Mouse (Mus musculus) WW6 (cell line): Measurements from ENCODE around the gene Erich6.
"Not testable (repeated sequence)": the region's sequence is repeated elsewhere in the genome, so short reads cannot be mapped to it uniquely, and the experiment has no call there.

Experiments used
- DNase-seq: peaks from one replicate; pipeline ENCODE4 v3.0.0-alpha.2; 2013; ENCODE audit warnings: low read depth, low spot score

Erich6 gene

DNA sequence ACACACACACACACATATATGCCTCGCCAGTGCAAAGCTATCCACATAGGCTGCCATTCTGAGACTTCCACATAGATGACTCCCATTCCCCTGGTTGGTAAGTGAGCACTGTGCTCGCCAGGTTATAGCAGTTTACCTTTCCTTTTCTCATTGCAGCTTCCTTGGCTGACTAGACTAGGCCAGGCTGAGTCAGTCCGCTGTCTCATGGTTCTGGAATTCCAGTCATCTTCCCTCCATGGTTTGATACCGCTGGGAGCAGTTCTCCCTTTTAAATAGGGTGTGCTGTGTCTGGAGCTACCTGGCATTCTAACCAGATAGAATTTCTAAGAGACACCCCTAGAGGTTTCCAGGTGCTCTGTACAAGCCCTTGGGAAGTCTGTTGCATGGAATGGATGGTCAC lies 9.2 kb upstream of the Erich6 start:
- no peak for DNase-seq

DNA sequence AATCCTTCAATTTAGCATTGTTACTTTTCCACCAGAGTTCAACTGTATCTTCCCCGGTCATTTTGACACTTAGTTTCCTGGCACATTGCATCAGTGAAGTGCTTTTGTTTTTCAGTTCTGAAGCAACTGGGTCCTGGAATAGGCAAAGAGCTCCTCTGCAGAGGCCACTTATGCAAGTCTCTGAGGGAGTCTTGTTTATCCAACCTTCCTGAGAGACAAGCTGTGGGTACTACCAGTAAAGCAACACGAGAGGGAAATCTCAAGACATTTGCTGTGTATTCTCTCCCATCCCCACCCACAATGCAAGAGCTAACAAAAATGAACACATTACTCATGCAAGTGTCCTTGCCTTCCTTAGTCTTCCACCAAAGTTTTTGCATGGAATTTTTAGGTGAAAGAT lies 5.3 kb downstream of the Erich6 start:
- DNase-seq: no peak

DNA sequence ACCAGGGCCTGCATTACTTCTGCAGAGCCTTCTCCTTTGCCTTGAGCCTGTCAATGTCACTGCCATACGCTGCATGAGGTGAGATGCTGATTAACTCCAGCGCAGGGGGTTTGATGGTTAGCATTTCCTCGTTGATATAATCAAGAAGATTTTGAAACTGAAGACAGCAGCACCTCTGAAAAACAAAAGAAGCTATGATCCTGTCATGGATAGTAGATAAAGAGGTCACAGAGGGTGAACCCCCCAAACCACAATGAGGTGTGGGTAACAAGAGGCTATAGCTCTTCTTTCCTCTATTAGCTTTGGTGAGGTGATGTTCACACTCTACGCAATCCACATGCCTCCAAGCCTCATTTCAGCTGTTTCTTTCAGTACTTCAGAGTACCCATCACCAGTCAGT lies 12.0 kb downstream of the Erich6 start:
- no peak for DNase-seq

DNA sequence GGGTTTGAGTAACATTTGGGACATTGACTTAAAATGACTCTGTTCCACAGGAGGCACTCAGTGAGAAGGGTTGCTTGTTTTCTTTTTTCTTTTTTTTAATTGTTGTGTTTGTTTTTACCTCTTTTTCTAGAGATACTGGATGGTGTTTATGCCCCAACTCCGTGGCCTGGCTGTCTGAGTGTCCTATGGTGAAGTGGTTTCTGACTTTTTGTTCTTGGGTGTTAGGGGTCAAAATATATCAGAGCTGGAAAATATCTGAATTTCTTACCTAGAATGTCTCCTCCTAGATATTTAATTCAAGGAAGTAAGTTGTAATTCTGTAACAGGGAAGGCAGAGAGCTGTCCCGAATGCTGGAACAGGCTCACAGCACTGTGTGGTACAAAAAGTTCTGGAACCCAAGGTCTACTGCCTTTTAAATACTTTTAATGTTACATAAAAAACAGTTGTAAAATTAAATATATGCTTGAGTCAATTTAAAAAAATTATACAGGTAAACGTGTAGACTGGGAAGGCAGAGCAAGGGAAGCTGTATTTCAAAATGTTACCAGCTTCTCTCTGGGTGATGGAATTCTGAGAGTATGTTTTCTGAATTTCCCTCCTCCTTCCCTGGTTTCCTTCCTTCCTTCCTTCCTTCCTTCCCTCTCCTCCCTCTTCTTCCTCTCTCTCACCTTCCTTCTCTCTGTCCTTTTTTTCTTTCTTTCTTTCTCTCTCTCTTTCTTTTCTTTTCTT lies 14.2 kb downstream of the Erich6 start:
- DNase-seq: no peak

DNA sequence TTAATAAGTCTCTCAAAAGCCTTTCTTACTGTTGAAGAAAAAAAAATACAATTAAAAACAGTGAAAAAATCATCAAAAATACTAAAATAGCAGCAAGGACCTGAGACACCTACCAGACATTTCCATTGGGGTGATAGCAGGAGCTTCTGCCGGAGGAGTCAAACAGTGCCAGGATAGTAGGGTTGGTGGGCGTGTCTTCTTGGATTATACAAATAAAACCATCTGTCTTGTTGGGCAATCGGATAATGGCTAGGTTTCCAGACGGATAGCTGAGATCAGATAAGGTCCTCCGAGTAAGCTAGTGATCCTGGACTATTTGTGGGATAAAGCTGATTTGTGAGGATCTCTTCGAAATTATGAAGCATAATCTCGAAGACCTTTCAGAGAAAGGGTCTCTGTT lies 15.9 kb downstream of the Erich6 start:
- no peak for DNase-seq

DNA sequence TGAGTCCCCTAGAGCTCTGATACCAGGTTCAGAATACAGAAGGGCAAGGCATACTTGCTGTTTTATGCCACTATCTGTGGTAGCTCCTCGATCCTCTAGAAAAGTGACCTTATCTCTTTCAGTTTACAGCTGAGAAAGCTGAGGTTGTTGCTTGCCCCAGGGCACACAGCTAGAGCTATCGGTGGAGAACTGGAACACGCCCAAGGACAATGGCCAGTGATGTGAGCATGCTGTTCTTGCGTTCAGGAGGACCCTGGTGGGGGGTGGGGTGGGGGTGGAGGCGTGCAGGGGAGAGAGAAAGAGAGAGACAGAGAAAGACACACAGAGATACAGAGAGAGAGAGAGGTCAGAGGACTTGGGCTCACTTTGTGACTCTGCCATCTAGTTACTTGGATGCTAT lies 27.0 kb downstream of the Erich6 start:
- no peak for DNase-seq

DNA sequence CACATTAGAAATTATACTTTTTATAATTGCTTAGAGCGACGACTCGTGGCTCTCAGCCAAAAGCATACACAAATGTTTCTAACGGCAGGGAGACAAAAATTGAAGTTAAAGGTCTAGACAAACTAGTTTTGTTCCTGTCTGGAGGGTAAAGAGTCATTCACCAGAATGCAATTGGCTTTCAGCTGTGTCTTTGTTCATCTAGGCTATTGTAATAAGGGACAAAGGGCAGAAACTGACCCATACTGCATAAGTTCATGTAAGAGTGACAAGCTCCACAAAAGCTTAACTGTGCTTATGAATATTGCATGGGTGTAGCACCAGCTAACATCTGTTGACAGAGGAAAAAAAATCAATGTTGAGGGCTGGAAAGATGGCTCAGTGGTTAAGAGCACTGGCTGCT lies 28.5 kb downstream of the Erich6 start:
- no peak for DNase-seq

DNA sequence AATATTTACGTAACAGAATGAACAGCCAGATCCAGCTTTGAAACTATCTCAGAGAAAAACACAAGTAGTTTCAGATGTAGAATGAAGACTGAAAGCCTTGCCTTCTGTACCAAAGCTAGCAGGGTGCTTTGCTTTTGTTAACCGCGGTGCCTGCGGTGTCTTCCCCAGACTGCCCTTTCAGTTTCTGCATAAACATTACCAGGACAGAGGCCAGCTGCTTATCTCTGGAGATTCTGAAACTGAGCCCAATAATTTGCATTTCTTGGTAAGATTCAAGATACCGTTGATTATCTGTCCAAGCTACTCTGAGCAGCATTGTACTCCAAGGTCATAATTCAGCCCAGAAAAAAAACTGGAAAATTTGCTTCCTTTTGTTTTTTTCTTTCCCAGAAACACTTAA lies 43.4 kb downstream of the Erich6 start:
- no peak for DNase-seq

DNA sequence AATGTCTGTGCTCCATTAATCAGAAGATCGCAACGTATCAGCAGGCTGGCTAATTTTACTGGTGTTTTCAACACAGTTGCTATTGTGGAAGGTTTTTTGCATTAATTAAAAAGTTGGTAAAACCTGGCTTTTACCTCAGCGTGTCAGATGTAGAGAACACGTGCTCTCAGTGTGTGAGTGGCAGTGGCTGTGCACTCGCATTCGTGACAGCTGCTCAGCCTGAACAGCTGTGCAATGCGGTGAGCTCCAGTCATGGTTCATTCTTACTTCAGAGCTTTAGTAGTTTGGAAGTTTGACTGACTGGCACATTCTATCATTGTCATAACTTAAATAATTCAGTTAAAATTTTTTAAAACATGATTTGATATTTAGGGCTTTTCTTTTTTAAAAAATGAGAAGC lies 44.3 kb downstream of the Erich6 start:
- not testable (repeated sequence) for DNase-seq

DNA sequence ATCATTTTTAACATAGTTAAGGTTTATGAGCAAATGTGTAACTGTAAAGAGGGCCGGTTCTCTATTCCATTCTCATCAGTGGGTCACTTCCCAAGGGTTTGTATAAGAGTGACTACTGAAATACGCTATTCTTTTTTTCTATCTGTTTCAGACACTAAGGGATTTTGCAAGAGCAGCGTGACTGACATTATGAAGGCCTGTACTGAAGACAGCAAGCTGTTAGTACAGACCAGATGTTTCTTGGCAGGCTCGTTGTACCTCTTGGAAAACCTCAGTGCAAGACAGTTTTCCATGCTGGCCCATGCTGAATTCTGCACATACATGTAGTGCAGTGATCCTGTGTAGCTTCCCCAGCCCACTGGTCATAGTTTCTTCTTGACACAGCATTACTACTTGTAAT lies 46.5 kb downstream of the Erich6 start:
- DNase-seq: not testable (repeated sequence)

DNA sequence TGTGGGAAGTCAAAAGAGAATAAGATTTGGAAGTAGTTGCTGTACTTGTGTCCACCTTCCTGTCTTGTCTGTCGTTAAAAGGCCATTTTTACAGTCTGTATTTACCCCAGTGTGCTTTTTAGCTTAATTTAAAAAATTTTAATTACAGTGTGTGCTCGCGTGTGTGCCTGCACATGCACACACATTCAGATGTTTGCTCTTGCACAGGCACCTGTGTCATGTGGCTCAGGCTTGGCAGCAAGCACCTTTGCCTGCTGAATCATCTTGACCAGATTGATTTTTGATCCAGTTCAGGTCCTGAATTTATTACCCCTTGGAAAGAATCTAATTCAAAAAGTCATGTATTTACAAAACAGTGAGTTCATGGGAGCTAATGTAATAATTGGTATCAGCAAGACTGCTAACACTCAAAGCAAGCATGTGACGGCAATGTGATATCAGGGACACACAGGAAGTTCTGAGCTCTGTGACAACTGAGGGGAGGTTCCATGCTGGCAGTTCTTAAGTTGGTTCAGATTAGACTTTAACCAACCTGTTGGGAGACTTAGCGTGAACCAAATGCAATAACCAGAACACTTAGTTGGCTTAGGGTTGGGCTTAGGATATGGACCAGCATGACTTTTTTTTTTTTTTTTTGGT lies 54.1 kb downstream of the Erich6 start:
- no peak for DNase-seq

DNA sequence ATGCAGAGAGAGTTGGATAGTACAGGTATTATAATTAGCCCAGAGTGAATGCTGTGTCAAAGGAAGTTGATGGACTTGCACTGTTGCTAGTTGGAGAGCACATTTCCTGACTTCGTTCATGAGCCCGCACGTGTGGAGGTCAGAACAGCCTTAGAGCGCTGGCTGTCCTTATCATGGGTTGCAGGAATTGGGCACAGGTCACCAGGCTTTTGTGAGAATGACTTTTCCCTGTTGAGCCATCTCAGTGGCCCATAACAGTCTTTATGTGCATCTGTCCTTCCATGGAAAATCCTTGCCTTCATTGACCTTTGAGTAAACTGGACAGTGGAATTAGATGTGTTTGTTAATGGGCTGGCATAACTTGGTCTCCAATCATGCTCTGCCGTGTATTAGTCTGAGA lies 54.7 kb downstream of the Erich6 start:
- no peak for DNase-seq

DNA sequence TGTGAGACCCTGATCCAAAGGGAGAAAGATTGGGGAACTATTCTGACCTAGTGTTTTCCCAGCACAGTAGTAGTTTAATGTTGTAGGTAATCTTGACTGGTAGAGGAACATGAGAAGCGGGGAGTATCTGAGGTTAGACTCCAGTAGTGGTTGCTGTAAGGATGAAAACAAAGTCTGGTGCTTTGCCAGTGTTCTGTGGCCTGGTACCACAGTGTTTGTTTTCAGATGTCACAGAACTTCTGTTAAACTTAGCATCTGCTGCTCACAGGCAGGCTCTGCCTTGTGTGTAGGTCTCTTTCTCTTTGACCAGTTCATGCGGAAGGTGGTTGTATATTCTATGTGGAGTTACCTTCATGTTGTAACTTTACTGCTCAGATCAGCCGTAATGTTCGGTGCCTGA lies 55.5 kb downstream of the Erich6 start:
- DNase-seq: no peak

DNA sequence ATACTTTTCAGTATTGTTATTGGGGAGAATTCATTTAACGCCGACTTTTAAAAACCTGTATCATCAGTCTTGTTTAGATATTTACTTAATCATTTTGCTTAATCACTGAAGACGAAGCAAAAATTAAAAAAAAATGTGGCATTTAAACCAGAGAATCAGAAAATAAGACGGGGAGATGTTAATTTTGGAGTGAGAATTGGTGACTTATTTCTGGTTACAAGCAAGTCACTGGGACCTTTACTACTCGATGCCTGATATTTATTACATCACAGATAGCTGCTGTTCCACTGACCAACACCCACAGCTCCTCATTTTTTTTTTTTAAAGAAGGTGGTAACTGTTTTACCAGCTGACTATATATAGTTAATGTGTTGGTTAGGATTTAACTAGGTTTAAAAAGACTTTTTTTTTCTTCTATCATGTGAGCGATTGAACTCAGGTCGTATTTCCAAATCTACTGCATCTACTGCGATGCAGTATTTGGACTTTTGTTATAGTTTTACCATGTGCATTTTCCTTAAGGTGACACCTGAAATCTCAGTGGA lies 59.4 kb downstream of the Erich6 start:
- DNase-seq: no peak

DNA sequence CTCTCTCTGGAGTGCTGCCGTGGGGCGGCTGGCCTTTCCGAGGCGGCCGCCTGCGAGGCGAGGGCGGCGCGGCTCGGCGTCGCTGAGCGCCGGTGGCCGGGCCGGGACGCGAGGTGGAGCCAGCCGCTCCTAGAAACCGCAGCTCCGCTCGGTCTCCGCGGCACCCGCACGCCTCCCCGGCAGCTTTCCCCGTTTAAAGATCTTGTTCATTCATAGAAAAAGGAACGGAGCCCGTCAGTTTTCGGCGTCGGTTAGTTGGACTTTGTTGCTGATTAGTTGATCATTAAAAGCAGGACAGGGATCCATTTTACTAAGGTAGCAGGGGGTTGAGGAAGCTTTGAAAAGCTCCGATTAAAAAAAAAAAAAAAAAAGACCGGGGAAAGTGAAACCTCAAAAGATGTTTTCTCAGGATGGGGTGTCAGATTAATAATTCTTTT lies 59.9 kb downstream of the Erich6 start:
- DNase-seq: no peak

DNA sequence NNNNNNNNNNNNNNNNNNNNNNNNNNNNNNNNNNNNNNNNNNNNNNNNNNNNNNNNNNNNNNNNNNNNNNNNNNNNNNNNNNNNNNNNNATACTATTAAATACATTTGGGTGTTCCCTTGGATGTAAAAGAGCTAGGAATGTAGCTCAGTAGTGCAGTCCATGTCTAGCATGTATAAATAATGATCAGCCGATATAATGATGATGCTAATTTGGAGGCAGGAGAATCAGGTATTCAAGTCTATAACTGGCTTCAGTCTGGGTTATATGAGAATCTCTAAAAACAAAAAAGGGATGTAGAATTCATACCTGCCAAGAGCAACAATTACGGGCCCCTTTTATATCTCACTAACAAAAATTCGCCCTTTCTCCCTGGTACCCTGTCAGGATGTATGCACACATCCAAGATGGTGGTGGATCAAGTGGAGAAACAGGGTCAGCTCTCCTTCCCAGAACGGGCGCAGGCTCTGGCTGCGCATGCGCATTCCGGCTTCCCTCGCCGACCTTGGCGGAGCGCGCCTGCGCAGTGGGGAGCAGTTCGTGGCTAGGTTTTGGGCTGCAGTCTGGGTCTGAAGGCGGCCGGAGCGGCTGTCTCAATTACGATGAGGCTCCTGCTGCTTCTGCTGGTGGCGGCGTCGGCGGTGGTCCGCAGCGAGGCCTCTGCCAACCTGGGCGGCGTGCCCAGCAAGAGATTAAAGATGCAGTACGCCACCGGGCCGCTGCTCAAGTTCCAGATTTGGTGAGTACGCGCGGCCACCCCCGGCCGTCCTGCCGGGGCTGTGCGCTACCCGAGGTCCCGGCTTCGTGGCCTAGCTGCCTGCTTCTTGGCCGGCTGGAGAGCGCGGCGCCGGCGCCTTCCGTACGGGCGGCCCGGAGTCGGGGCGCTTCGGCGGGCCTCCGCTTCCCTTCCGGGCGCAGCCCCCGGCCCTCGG lies 60.6 kb downstream of the Erich6 start, which contains the start of gene Selenot:
Gene Selenot (plus strand): TSS at position 500 of the 930 bp plus-strand sequence.
- DNase-seq: peak; percentile 94

DNA sequence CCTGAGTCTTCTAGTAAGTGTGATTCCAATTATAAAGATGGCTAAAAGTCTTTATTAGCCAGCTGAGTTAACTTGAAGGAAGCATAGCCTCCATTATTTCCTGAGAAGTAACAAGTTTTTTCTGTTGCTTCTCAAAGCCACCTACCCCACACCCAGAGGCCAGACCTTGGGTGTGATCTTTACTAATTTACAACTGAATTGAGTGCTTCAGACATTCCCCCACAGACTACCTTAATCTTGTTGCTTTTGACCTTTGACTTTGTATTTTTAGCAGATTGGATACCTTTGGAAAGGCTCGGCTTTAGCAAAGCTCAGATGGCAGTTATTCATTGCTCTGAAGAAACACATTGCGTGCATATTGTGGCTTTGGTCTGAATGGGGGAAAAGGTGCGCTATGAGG lies 66.2 kb downstream of the Erich6 start:
- no peak for DNase-seq
